Mouse (Mus musculus) heart, embryonic 11.5 days (tissue): ENCODE results near the gene Sept14. TPM values are rescaled to one million over a fixed set of nuclear protein-coding genes. Genes with fewer than 3 reads are reported as not detected.
A peak's percentile ranks its signal among the peaks of the same experiment; 100 is the strongest.

ENCODE experiments used
- ATAC-seq: fragments of 200-750 bp; cut with Nextera tagmentation; replicated peaks from 2 replicates; pipeline ENCODE4 v1.8.0; 2017; ENCODE audit warnings: moderate library complexity; ENCODE audit not compliant: insufficient number of reproducible peaks, low FRiP score, low TSS enrichment
- H3K27ac ChIP-seq: fragments of 300-500 bp; sonication (generic); 2 replicates; pipeline ENCODE4 v1.5.1; 2014; ENCODE audit warnings: mild to moderate bottlenecking, low read depth, low read length
- H3K27me3 ChIP-seq: fragments of 300-500 bp; sonication (generic); 2 replicates; pipeline ENCODE4 v1.6.1; 2014; ENCODE audit warnings: mild to moderate bottlenecking, low read length, mixed read lengths; ENCODE audit not compliant: control insufficient read depth, insufficient read depth
- H3K36me3 ChIP-seq: fragments of 300-500 bp; sonication (generic); 2 replicates; pipeline ENCODE4 v1.6.1; 2014; ENCODE audit warnings: mild to moderate bottlenecking, low read length, moderate library complexity, mixed read lengths; ENCODE audit not compliant: control insufficient read depth, insufficient read depth
- H3K4me1 ChIP-seq: fragments of 300-500 bp; sonication (generic); 2 replicates; pipeline ENCODE4 v1.6.1; 2014; ENCODE audit warnings: low read length; ENCODE audit not compliant: control insufficient read depth, insufficient read depth
- H3K4me2 ChIP-seq: fragments of 300-500 bp; sonication (generic); 2 replicates; pipeline ENCODE4 v1.6.1; 2014; ENCODE audit warnings: mild to moderate bottlenecking, moderate library complexity
- H3K4me3 ChIP-seq: fragments of 300-500 bp; sonication (generic); 2 replicates; pipeline ENCODE4 v1.5.1; 2014; ENCODE audit warnings: low read depth, low read length
- H3K9ac ChIP-seq: fragments of 300-500 bp; sonication (generic); 2 replicates; pipeline ENCODE4 v1.6.1; 2014; ENCODE audit warnings: mild to moderate bottlenecking, low read depth, low read length, moderate library complexity
- H3K9me3 ChIP-seq: fragments of 300-500 bp; sonication (generic); replicated peaks from 2 replicates; pipeline ENCODE4 v1.6.1; 2016; ENCODE audit warnings: low read length; ENCODE audit not compliant: control insufficient read depth
- WGBS: fragments of 180-500 bp; shearing (Covaris S2); extraction: QIAGEN DNeasy Blood & Tissue Kit; methylation state at CpG from one replicate; pipeline ENCODE4 v1.1.7; 2014; ENCODE audit not compliant: insufficient replicate concordance; 5-methylcytosine and 5-hydroxymethylcytosine counted together
- polyA plus RNA-seq: library from polyadenylated mRNA; unstranded; fragments of >200 nt; fragmentation: Nextera tagmentation; extraction: Ambion mirVana; gene quantifications from 2 replicates; pipeline ENCODE4 v1.2.1, GENCODE M21; 2014

Sept14 gene
- polyA plus RNA-seq, 1 experiment from 2014 or later: not detected

- peak overlapping the region; percentile 99 for H3K27ac ChIP-seq
- peak overlapping the region; percentile 70 for H3K4me2 ChIP-seq
- peaks cover 42% of the 10 kb centered on the region for H3K4me1 ChIP-seq
- H3K36me3 ChIP-seq: no peaks in the 10 kb centered on the region
- H3K27me3 ChIP-seq: no peaks in the 10 kb centered on the region
- H3K9ac ChIP-seq: peak overlapping the region; percentile 97
- peak overlapping the region; percentile 83 for H3K4me3 ChIP-seq
- no peaks in the 10 kb centered on the region for H3K9me3 ChIP-seq
- no peak for ATAC-seq
- 13% methylated on average over 7 of the region's 7 CpGs for WGBS
These were observed 17.6 kb upstream of the Sept14 start for GRCm38 (mm10) chr5:129725774-129726392.

- peak; percentile 90 for ATAC-seq
- Histone ChIP-seq H3K4me2 (peak within 1 kb of the TSS; percentile 70), H3K27ac (peak within 1 kb of the TSS; percentile 99), H3K27me3 (no peaks in the 10 kb centered on the region), H3K4me1 (peaks cover 34% of the 10 kb centered on the region), H3K9ac (peak within 1 kb of the TSS; percentile 97), H3K36me3 (peaks cover 2% of the 10 kb centered on the region; the same call in 1 of the 2 replicates), H3K4me3 (peak within 1 kb of the TSS; percentile 83), H3K9me3 (no peaks in the 10 kb centered on the region)
- under 1% methylated on average over 77 of the region's 93 CpGs for WGBS
These were observed 16.8 kb upstream of the Sept14 start, which contains the start of gene Nipsnap2 for GRCm38 (mm10) chr5:129724834-129725773. TSS of gene Nipsnap2 (plus strand) at chr5:129725063.

GRCm38 (mm10) chr5:129724268-129724667 is 16.0 kb upstream of the Sept14 start:
- H3K4me2 ChIP-seq: peak overlapping the region; percentile 70
- no peak for ATAC-seq
- 38% methylated on average over 4 of the region's 4 CpGs for WGBS

GRCm38 (mm10) chr5:129720176-129720575 is 11.9 kb upstream of the Sept14 start:
- Histone ChIP-seq H3K36me3 (peaks cover 25% of the 10 kb centered on the region), H3K27ac (no peak overlapping the region), H3K9me3 (no peaks in the 10 kb centered on the region), H3K27me3 (no peaks in the 10 kb centered on the region), H3K4me2 (no peak overlapping the region), H3K4me3 (no peak overlapping the region), H3K9ac (no peak overlapping the region), H3K4me1 (peaks cover 6% of the 10 kb centered on the region; the same call in 1 of the 2 replicates)
- 83% methylated on average over 3 of the region's 3 CpGs for WGBS
- no peak for ATAC-seq

More at GRCm38 (mm10) chr5:129724268-129724667, 16.0 kb upstream of the Sept14 start:
- H3K36me3 ChIP-seq: peaks cover 10% of the 10 kb centered on the region; the same call in 1 of the 2 replicates
- H3K27ac ChIP-seq: peak overlapping the region; percentile 99
- peaks cover 26% of the 10 kb centered on the region for H3K4me1 ChIP-seq
- no peaks in the 10 kb centered on the region for H3K9me3 ChIP-seq
- peak overlapping the region; percentile 97 for H3K9ac ChIP-seq
- peak overlapping the region; percentile 83 for H3K4me3 ChIP-seq
- no peaks in the 10 kb centered on the region for H3K27me3 ChIP-seq

- Histone ChIP-seq H3K36me3 (peaks cover 25% of the 10 kb centered on the region), H3K27me3 (no peaks in the 10 kb centered on the region), H3K9me3 (no peaks in the 10 kb centered on the region), H3K4me2 (no peak overlapping the region), H3K27ac (no peak overlapping the region), H3K4me1 (peaks cover 6% of the 10 kb centered on the region; the same call in 1 of the 2 replicates), H3K4me3 (no peak overlapping the region), H3K9ac (no peak overlapping the region)
- 78% methylated on average over 9 of the region's 9 CpGs for WGBS
- ATAC-seq: no peak
These were observed 8.7 kb upstream of the Sept14 start for GRCm38 (mm10) chr5:129717016-129717415.

GRCm38 (mm10) chr5:129715326-129715861 is 7.1 kb upstream of the Sept14 start, which contains the start of gene Mrps17:
TSS of gene Mrps17 (plus strand) at chr5:129715497.
- Histone ChIP-seq H3K9ac (peak within 1 kb of the TSS; percentile 90), H3K4me3 (peak within 1 kb of the TSS; percentile 75), H3K27ac (peak within 1 kb of the TSS; percentile 57), H3K4me2 (peak within 1 kb of the TSS; percentile 80), H3K9me3 (no peaks in the 10 kb centered on the region), H3K36me3 (peaks cover 25% of the 10 kb centered on the region), H3K4me1 (peaks cover 6% of the 10 kb centered on the region; the same call in 1 of the 2 replicates), H3K27me3 (no peaks in the 10 kb centered on the region)
- peak; percentile 96 for ATAC-seq
- WGBS: under 1% methylated on average over 33 of the region's 33 CpGs

GRCm38 (mm10) chr5:129703368-129703767 is 4.9 kb downstream of the Sept14 start:
- H3K4me1 ChIP-seq: no peaks in the 10 kb centered on the region
- H3K9ac ChIP-seq: no peak overlapping the region
- ATAC-seq: no peak
- H3K27ac ChIP-seq: no peak overlapping the region
- H3K4me2 ChIP-seq: no peak overlapping the region
- H3K27me3 ChIP-seq: 0 out of 2 replicates have a peak, but pooled peaks cover 4% of the 10 kb centered on the region
- no peak overlapping the region for H3K4me3 ChIP-seq
- no peaks in the 10 kb centered on the region for H3K36me3 ChIP-seq
- no peaks in the 10 kb centered on the region for H3K9me3 ChIP-seq

- Histone ChIP-seq H3K27me3 (0 out of 2 replicates have a peak, but pooled peaks cover 4% of the 10 kb centered on the region), H3K4me1 (no peaks in the 10 kb centered on the region), H3K4me2 (no peak overlapping the region), H3K4me3 (no peak overlapping the region), H3K9me3 (no peaks in the 10 kb centered on the region), H3K36me3 (no peaks in the 10 kb centered on the region), H3K9ac (no peak overlapping the region), H3K27ac (no peak overlapping the region)
- WGBS: 71% methylated on average over 1 of the region's 1 CpGs
- no peak for ATAC-seq
These were observed 6.6 kb downstream of the Sept14 start for GRCm38 (mm10) chr5:129701706-129702105.
